Mouse (Mus musculus) megakaryocyte-erythroid progenitor cell, adult 5-6 weeks (primary cell): Measurements from ENCODE around the gene Efcab6. TPM values are rescaled to one million over a fixed set of nuclear protein-coding genes. Genes with fewer than 3 reads are reported as not detected.

Source experiments
- ATAC-seq: replicated peaks from 2 replicates; pipeline ENCODE4 v1.8.0; 2016; ENCODE audit warnings: mild to moderate bottlenecking, inconsistent platforms; ENCODE audit not compliant: severe bottlenecking, poor library complexity, low FRiP score, low TSS enrichment
- total RNA-seq, 2 experiments: library from RNA; stranded (forward) in 1 of 2; stranded (reverse) in 1 of 2; fragments of 200-1000, 215-1000 nt in 1 of 2; fragments of >200 nt in 1 of 2; fragmentation: Nextera tagmentation in 1 of 2; gene quantifications; 2 replicates each; pipeline ENCODE4 v1.2.3; 2014 to 2017

The Efcab6 gene
- total RNA-seq, 2 experiments from 2014 or later = not detected

GRCm38 (mm10) chr15:84069455-84070050 is 4.4 kb upstream of the Efcab6 start:
- no peak for ATAC-seq

GRCm38 (mm10) chr15:84065701-84066100 is 522 bp upstream of the Efcab6 start:
- ATAC-seq = no peak

- no peak for ATAC-seq
Measured at GRCm38 (mm10) chr15:84058841-84059240, 6.3 kb downstream of the Efcab6 start.

- no peak for ATAC-seq
Measured at GRCm38 (mm10) chr15:84056083-84056482, 9.1 kb downstream of the Efcab6 start.

GRCm38 (mm10) chr15:84053859-84054258 is 11.3 kb downstream of the Efcab6 start:
- 0 out of 2 replicates have a peak, but pooled peaks have one; percentile 67 for ATAC-seq

GRCm38 (mm10) chr15:84053240-84053639 is 11.9 kb downstream of the Efcab6 start:
- no peak for ATAC-seq

- no peak for ATAC-seq
Measured at GRCm38 (mm10) chr15:84052390-84052789, 12.8 kb downstream of the Efcab6 start.

- ATAC-seq = no peak
Measured at GRCm38 (mm10) chr15:84049570-84049969, 15.6 kb downstream of the Efcab6 start.

- no peak for ATAC-seq
Measured at GRCm38 (mm10) chr15:84045562-84045961, 19.6 kb downstream of the Efcab6 start.

- ATAC-seq = no peak
Measured at GRCm38 (mm10) chr15:84037067-84037466, 28.1 kb downstream of the Efcab6 start.

- no peak for ATAC-seq
Measured at GRCm38 (mm10) chr15:84025651-84026050, 39.5 kb downstream of the Efcab6 start.

GRCm38 (mm10) chr15:84024851-84025250 is 40.3 kb downstream of the Efcab6 start:
- ATAC-seq = no peak

GRCm38 (mm10) chr15:84009366-84010083 is 55.7 kb downstream of the Efcab6 start:
- ATAC-seq = no peak

- ATAC-seq = no peak
Measured at GRCm38 (mm10) chr15:84004306-84004705, 60.9 kb downstream of the Efcab6 start.

- no peak for ATAC-seq
Measured at GRCm38 (mm10) chr15:83999071-83999470, 66.1 kb downstream of the Efcab6 start.

GRCm38 (mm10) chr15:83998586-83998985 is 66.6 kb downstream of the Efcab6 start:
- ATAC-seq = no peak

GRCm38 (mm10) chr15:83998115-83998514 is 67.1 kb downstream of the Efcab6 start:
- ATAC-seq = no peak

GRCm38 (mm10) chr15:83997550-83997949 is 67.6 kb downstream of the Efcab6 start:
- ATAC-seq = no peak

- ATAC-seq = no peak
Measured at GRCm38 (mm10) chr15:83996864-83997263, 68.3 kb downstream of the Efcab6 start.

GRCm38 (mm10) chr15:83992191-83992590 is 73.0 kb downstream of the Efcab6 start:
- ATAC-seq = no peak

- no peak for ATAC-seq
Measured at GRCm38 (mm10) chr15:83991461-83991860, 73.7 kb downstream of the Efcab6 start.
